Mouse (Mus musculus) gastrocnemius, adult 2 months (tissue): Measurements from ENCODE around the gene Arhgef1. TPM values are rescaled to one million over a fixed set of nuclear protein-coding genes. Genes with fewer than 3 reads are reported as not detected.
A peak's percentile ranks its signal among the peaks of the same experiment; 100 is the strongest.
"Not testable (repeated sequence)": the region's sequence is repeated elsewhere in the genome, so short reads cannot be mapped to it uniquely, and the experiment has no call there.

Source experiments
- DNase-seq: peaks from one replicate; pipeline ENCODE4 v3.0.0; 2022
- H3K27ac ChIP-seq: fragments of 200-600 bp; 2 replicates; pipeline ENCODE4 v1.8.1; 2022; ENCODE audit warnings: mild to moderate bottlenecking
- H3K4me3 ChIP-seq: fragments of 200-600 bp; 2 replicates; pipeline ENCODE4 v1.8.1; 2022; ENCODE audit warnings: mild to moderate bottlenecking, moderate library complexity
- CTCF ChIP-seq: fragments of 200-600 bp; IDR thresholded peaks from 2 replicates; pipeline ENCODE4 v1.8.1; 2022; ENCODE audit warnings: antibody characterized with exemption, mild to moderate bottlenecking, moderate library complexity
- intact Hi-C: fragments of 180-260 bp; cut with DNase I; formaldehyde crosslinking; loops from one replicate; pipeline ENCODE4 v1.15.1; 2025
- total RNA-seq, 2 experiments: library from RNA; stranded (reverse); gene quantifications; 2 replicates each; pipeline ENCODE4 v1.2.3; 2021

Gene Arhgef1
- total RNA-seq, 2 experiments from 2014 or later = 28.4 to 29.3 TPM

DNA sequence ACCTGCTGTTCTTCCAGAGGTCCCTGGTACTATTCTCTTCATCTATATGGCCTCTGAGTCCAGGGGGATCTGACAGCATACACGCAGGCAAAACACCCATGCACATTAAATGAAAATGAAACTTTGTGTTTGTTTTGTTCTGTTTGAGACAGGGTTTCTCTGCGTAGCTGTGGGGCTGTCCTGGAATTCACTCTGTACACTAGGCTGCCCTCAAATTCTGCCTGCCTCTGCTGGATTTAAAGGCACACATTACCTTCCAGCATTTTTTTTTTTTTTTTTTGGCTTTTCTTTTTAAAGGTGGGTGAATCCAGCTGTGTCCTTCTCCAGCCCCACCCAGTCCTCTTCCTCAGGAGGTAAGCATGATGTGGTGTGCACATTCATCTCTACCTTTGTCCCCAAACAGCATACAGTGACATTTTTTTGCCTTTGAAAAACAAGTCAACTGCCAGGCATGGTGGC is 10.6 kb upstream of the Arhgef1 start:
- intact Hi-C loops = no loop called here
- no peak for DNase-seq
- Histone ChIP-seq H3K27ac (no peak overlapping the region), H3K4me3 (no peak overlapping the region)
- TF ChIP-seq CTCF = no peak

- intact Hi-C loops, DNase-seq, H3K27ac ChIP-seq, H3K4me3 ChIP-seq: not testable (repeated sequence)
These were observed 7.0 kb upstream of the Arhgef1 start for GRCm38 (mm10) chr7:24895749-24896148.

DNA sequence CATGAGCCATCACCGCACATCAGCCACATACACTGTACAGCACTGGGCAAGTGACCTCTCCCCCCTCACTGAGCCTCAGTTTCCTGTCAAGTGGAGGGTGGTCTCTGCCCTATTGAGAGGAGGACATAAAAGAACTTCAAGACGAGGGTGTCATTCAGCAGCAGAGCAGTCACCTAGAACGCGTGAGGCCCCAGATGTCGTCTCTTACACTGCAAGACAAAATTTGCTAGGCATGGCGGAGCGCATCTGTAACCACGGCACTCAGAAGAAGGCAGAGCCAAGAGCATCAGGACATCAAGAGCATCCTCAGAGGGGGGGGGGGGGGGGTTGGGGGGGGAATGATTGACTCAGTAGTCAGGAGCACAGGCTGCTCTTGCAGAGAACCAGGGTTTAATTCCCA is 6.4 kb upstream of the Arhgef1 start:
- intact Hi-C loops = no loop called here
- DNase-seq = no peak
- TF ChIP-seq CTCF = no peak
- Histone ChIP-seq H3K4me3 (no peak overlapping the region), H3K27ac (no peak overlapping the region)

GRCm38 (mm10) chr7:24897224-24897623 is 5.5 kb upstream of the Arhgef1 start, which contains the start of gene Cd79a:
Cd79a (plus strand) TSS chr7:24897381.
- DNase-seq = no peak
- Histone ChIP-seq H3K4me3 (no peak within 1 kb of the TSS), H3K27ac (no peak within 1 kb of the TSS)
- intact Hi-C loops = no loop called here
- TF ChIP-seq CTCF = no peak

DNA sequence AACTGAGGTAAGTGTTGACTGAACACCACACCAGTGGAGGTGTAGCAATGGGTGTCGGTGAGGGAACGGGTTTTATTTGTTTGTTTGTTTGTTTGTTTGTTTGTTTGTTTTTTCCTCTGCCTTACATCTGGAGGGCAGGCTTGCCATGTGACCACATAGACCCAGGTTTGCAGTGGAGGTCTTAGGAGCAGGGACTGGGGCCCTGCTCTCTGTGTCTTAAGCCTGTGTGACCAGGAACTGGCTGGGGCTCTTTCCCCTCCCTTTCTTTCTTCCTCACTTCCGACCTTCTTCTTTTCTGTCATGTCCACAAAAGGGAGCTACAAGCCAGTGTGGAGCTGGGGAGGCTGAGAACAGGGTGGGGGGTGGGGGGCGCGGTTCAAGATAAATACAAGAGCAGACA is 4.8 kb upstream of the Arhgef1 start:
- intact Hi-C loops = no loop called here
- no peak for TF ChIP-seq CTCF
- no peak overlapping the region for H3K27ac ChIP-seq
- no peak for DNase-seq
- no peak overlapping the region for H3K4me3 ChIP-seq

DNA sequence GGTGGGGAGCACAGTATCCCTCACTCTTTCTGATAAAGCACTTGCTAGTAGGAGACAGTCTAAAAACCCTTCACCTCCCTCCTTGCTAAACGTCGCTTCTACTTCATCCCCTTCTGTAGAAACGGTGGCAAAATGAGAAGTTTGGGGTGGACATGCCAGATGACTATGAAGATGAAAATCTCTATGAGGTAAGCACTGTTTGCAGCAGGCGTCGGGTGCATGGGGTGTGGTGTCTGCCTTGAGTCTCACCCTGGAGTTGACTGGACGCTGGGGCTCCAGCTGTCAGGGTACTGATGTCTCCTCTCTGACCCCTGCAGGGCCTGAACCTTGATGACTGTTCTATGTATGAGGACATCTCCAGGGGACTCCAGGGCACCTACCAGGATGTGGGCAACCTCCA is 1.6 kb upstream of the Arhgef1 start:
- Histone ChIP-seq H3K27ac (no peak overlapping the region), H3K4me3 (no peak overlapping the region)
- TF ChIP-seq CTCF = no peak
- intact Hi-C loops = loop anchor here (5.0 kb wide), 1 partner anchor 176 kb away; no protein-coding TSS in a partner anchor
- DNase-seq = no peak

- no peak for DNase-seq
- Histone ChIP-seq H3K27ac (peak overlapping the region; percentile 92; the same call in 1 of the 2 replicates), H3K4me3 (peak overlapping the region; percentile 93)
- TF ChIP-seq CTCF = no peak
- intact Hi-C loops = loop anchor here (5.0 kb wide), 1 partner anchor 175 kb away; no protein-coding TSS in a partner anchor
These were observed 870 bp upstream of the Arhgef1 start for GRCm38 (mm10) chr7:24901842-24902241.

GRCm38 (mm10) chr7:24902264-24902629 is 465 bp upstream of the Arhgef1 start:
- no peak for TF ChIP-seq CTCF
- Histone ChIP-seq H3K4me3 (peak overlapping the region; percentile 93), H3K27ac (peak overlapping the region; percentile 92)
- intact Hi-C loops = loop anchor here (5.0 kb wide), 1 partner anchor 175 kb away; no protein-coding TSS in a partner anchor
- no peak for DNase-seq

GRCm38 (mm10) chr7:24903444-24903825 is 723 bp downstream of the Arhgef1 start:
- Histone ChIP-seq H3K4me3 (peak overlapping the region; percentile 93), H3K27ac (peak overlapping the region; percentile 92)
- no peak for DNase-seq
- intact Hi-C loops = loop anchor here (5.0 kb wide), 1 partner anchor 174 kb away; no protein-coding TSS in a partner anchor
- no peak for TF ChIP-seq CTCF

GRCm38 (mm10) chr7:24904070-24904483 is 1.4 kb downstream of the Arhgef1 start:
- H3K27ac ChIP-seq = peak overlapping the region; percentile 92
- H3K4me3 ChIP-seq = peak overlapping the region; percentile 93
- intact Hi-C loops = loop anchor here (2.0 to 5.0 kb wide), 2 partner anchors 13 to 173 kb away; no protein-coding TSS in a partner anchor
- peak; percentile 64 for TF ChIP-seq CTCF
- peak; percentile 98 for DNase-seq

GRCm38 (mm10) chr7:24904936-24905335 is 2.2 kb downstream of the Arhgef1 start:
- intact Hi-C loops = loop anchor here (2.0 to 5.0 kb wide), 2 partner anchors 14 to 172 kb away; no protein-coding TSS in a partner anchor
- TF ChIP-seq CTCF = peak; percentile 68
- peak; percentile 66 for DNase-seq
- peak overlapping the region; percentile 92; the same call in 1 of the 2 replicates for H3K27ac ChIP-seq
- peak overlapping the region; percentile 93 for H3K4me3 ChIP-seq

- no peak for TF ChIP-seq CTCF
- intact Hi-C loops = no loop called here
- Histone ChIP-seq H3K4me3 (no peak overlapping the region), H3K27ac (no peak overlapping the region; the same call in 1 of the 2 replicates)
- DNase-seq = no peak
These were observed 3.8 kb downstream of the Arhgef1 start for GRCm38 (mm10) chr7:24906551-24906950.

- Histone ChIP-seq H3K4me3 (no peak overlapping the region), H3K27ac (no peak overlapping the region; the same call in 1 of the 2 replicates)
- DNase-seq = no peak
- TF ChIP-seq CTCF = no peak
- intact Hi-C loops = no loop called here
These were observed 4.6 kb downstream of the Arhgef1 start for GRCm38 (mm10) chr7:24907211-24907748.

GRCm38 (mm10) chr7:24912480-24912879 is 9.8 kb downstream of the Arhgef1 start:
- DNase-seq = no peak
- intact Hi-C loops = no loop called here
- TF ChIP-seq CTCF = no peak
- Histone ChIP-seq H3K27ac (no peak overlapping the region), H3K4me3 (no peak overlapping the region)
